9 mouse cellular contexts compared by ENCODE assay signal in the genomic region with DNA sequence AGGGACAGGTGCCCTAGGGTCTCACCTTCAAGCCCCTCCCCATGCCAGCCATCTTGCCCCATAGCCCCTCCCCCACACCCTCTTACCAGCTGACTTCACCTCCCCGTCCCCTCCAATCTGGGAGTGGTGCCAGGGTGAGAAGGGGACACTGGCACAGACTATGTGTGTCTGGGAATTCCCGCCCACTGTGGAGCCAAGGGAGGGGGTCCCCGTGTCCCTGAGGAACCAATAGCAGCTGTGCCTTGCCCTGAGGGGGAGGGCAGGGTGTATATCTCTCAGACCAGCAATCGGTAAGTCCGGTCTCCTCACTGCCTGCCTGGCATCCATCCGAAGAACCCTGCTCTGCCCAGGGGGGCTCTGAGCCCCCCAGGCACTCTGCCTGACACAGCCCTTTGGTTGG. TPM values are rescaled to one million over a fixed set of nuclear protein-coding genes. Genes with fewer than 3 reads are reported as not detected.
DNase-seq lines count a peak whose midpoint lies in the region; ATAC-seq lines count a peak whose summit lies in the region.
"Had no signal": no experiment of that assay in that cellular context is flagged by ENCODE, and none has a peak within 500 bp of the region (broad histone marks: within the 10 kb centered on the region; RNA-seq: fewer than 3 reads in every experiment).

No protein-coding gene starts in this region.

- peak; percentile 73 for ATAC-seq in hindbrain, embryonic 14.5 days (ENCODE audit: low FRiP score)
- ATAC-seq in neural tube, embryonic 14.5 days (ENCODE audit: low read depth): peak; percentile 77

- no peaks in the 10 kb centered on the region for H3K9me3 ChIP-seq in hindbrain, embryonic 14.5 days (ENCODE audit: control insufficient read depth, low read length)
- H3K9me3 ChIP-seq in neural tube, embryonic 14.5 days (ENCODE audit: control insufficient read depth, low read length): no peaks in the 10 kb centered on the region
- H3K9me3 ChIP-seq: limb, embryonic 15.5 days had no signal

- peak overlapping the region; percentile 63; the same call in 1 of the 2 replicates for H3K27ac ChIP-seq in hindbrain, embryonic 14.5 days
- no peak overlapping the region for H3K27ac ChIP-seq in neural tube, embryonic 14.5 days (ENCODE audit: low read depth, low read length)

- 0 out of 2 replicates have a peak overlapping the region, but pooled peaks have one; percentile 28 for H3K9ac ChIP-seq in hindbrain, embryonic 14.5 days
- H3K9ac ChIP-seq in neural tube, embryonic 14.5 days (replicated peaks; ENCODE audit: low read depth, low read length): no peak overlapping the region
- H3K9ac ChIP-seq: limb, embryonic 15.5 days had no signal

- peaks cover 10% of the 10 kb centered on the region; the same call in 1 of the 2 replicates for H3K4me1 ChIP-seq in hindbrain, embryonic 14.5 days (replicated peaks; ENCODE audit: control insufficient read depth, insufficient read depth, low read length)
- H3K4me1 ChIP-seq in neural tube, embryonic 14.5 days (ENCODE audit: control insufficient read depth, insufficient read depth, low read length): peaks cover 6% of the 10 kb centered on the region; the same call in 1 of the 2 replicates

- H3K27me3 ChIP-seq in hindbrain, embryonic 14.5 days (ENCODE audit: control insufficient read depth, insufficient read depth, low read length): no peaks in the 10 kb centered on the region
- no peaks in the 10 kb centered on the region for H3K27me3 ChIP-seq in neural tube, embryonic 14.5 days (ENCODE audit: control insufficient read depth, insufficient read depth, low read length)
- H3K27me3 ChIP-seq: limb, embryonic 15.5 days had no signal

- H3K36me3 ChIP-seq in hindbrain, embryonic 14.5 days (replicated peaks; ENCODE audit: control insufficient read depth, insufficient read depth): peaks cover 25% of the 10 kb centered on the region
- 0 out of 2 replicates have a peak, but pooled peaks cover 3% of the 10 kb centered on the region for H3K36me3 ChIP-seq in neural tube, embryonic 14.5 days (ENCODE audit: control insufficient read depth, insufficient read depth, low read length)

- WGBS in hindbrain, embryonic 14.5 days: 58% methylated on average over 6 of the region's 6 CpGs
- WGBS in neural tube, embryonic 14.5 days: 55% methylated on average over 6 of the region's 6 CpGs

- H3K4me3 ChIP-seq in hindbrain, embryonic 14.5 days (replicated peaks; ENCODE audit: low read length): no peak overlapping the region
- H3K4me3 ChIP-seq in neural tube, embryonic 14.5 days (ENCODE audit: low read depth, low read length): no peak overlapping the region
- H3K4me3 ChIP-seq: limb, embryonic 15.5 days had no signal

- DNase-seq in gastrocnemius, postnatal 25 days: peak; percentile 34
- no peak for DNase-seq in gastrocnemius, postnatal 14 days
- peak; percentile 47 for DNase-seq in retina, postnatal 1 day
- no peak for DNase-seq in retina, embryonic 14.5 days (ENCODE audit: low spot score)
- peak; percentile 67 for DNase-seq in hindbrain, embryonic 14.5 days (ENCODE audit: low spot score)
- no peak for DNase-seq in thymus, adult 18-20 months
- DNase-seq in gastrocnemius, postnatal 36 days: no peak

- peak overlapping the region; percentile 29 for H3K4me2 ChIP-seq in hindbrain, embryonic 14.5 days (replicated peaks)
- H3K4me2 ChIP-seq in neural tube, embryonic 14.5 days (ENCODE audit: low read depth, low read length): peak overlapping the region; percentile 30; the same call in 1 of the 2 replicates
- H3K4me2 ChIP-seq: limb, embryonic 15.5 days had no signal

- intact Hi-C loops in gastrocnemius, postnatal 14 days (cut with DNase I; ENCODE audit: low total_unique reads): loop anchor here (2.0 kb wide), 1 partner anchor 101 kb away; no protein-coding TSS in a partner anchor
- intact Hi-C loops in gastrocnemius, postnatal 36 days (cut with DNase I): loop anchor here (1.0 to 10.0 kb wide), 3 partner anchors 101 to 253 kb away; a partner anchor contains a TSS

RNA-seq across cellular contexts. Expression of a gene that starts 12.4 kb away (rescaled TPM):
- 10 to 100 TPM; 57.8 to 59.1 TPM for total RNA-seq in gastrocnemius, postnatal 25 days (2021)
- total RNA-seq in gastrocnemius, postnatal 14 days (2021): 100 to 1,000 TPM; 118 to 156 TPM
- 67.6 and 72.8 TPM in 2 replicates for polyA plus RNA-seq in hindbrain, embryonic 14.5 days (2014; fragmentation: Nextera tagmentation; extraction: Ambion mirVana)
- 80.1 and 85.1 TPM in 2 replicates for polyA plus RNA-seq in neural tube, embryonic 14.5 days (2014; fragmentation: Nextera tagmentation; extraction: Ambion mirVana)
- total RNA-seq in gastrocnemius, postnatal 36 days (2021): 10 to 100 TPM; 52.2 to 55.6 TPM

RNA-seq across cellular contexts. Expression of a gene that starts 16.5 kb away (rescaled TPM):
- under 1 TPM; 0.10 to 0.35 TPM for total RNA-seq in gastrocnemius, postnatal 25 days (2021)
- under 1 TPM; 0.39 to 0.42 TPM for total RNA-seq in gastrocnemius, postnatal 14 days (2021)
- 14.2 and 18.8 TPM in 2 replicates for polyA plus RNA-seq in hindbrain, embryonic 14.5 days (2014; fragmentation: Nextera tagmentation; extraction: Ambion mirVana)
- 13.6 and 22.3 TPM in 2 replicates for polyA plus RNA-seq in neural tube, embryonic 14.5 days (2014; fragmentation: Nextera tagmentation; extraction: Ambion mirVana)
- under 1 TPM; 0.20 to 0.28 TPM for total RNA-seq in gastrocnemius, postnatal 36 days (2021)

RNA-seq across cellular contexts. Expression of a gene that starts 20.8 kb away (rescaled TPM):
- 1 to 10 TPM; 7.1 to 8.9 TPM for total RNA-seq in gastrocnemius, postnatal 25 days (2021)
- 1 to 10 TPM; 6.8 to 7.2 TPM for total RNA-seq in gastrocnemius, postnatal 14 days (2021)
- 51.1 and 58.7 TPM in 2 replicates for polyA plus RNA-seq in hindbrain, embryonic 14.5 days (2014; fragmentation: Nextera tagmentation; extraction: Ambion mirVana)
- polyA plus RNA-seq in neural tube, embryonic 14.5 days (2014; fragmentation: Nextera tagmentation; extraction: Ambion mirVana): 37.8 and 43.7 TPM in 2 replicates
- total RNA-seq in gastrocnemius, postnatal 36 days (2021): 1 to 10 TPM; 5.6 to 7.9 TPM

RNA-seq across cellular contexts. Expression of a gene that starts 29.6 kb away (rescaled TPM):
- total RNA-seq in gastrocnemius, postnatal 25 days (2021): 10 to 100 TPM; 14.7 to 20.1 TPM
- 10 to 100 TPM; 20.7 to 21.1 TPM for total RNA-seq in gastrocnemius, postnatal 14 days (2021)
- 11.0 and 11.7 TPM in 2 replicates for polyA plus RNA-seq in hindbrain, embryonic 14.5 days (2014; fragmentation: Nextera tagmentation; extraction: Ambion mirVana)
- polyA plus RNA-seq in neural tube, embryonic 14.5 days (2014; fragmentation: Nextera tagmentation; extraction: Ambion mirVana): 13.1 and 17.0 TPM in 2 replicates
- total RNA-seq in gastrocnemius, postnatal 36 days (2021): 10 to 100 TPM; 20.8 to 25.2 TPM

RNA-seq across cellular contexts. Expression of a gene that starts 29.7 kb away (rescaled TPM):
- total RNA-seq in gastrocnemius, postnatal 25 days (2021): under 1 TPM in 1 of 2 experiments, not detected in 1; 0.35 TPM
- total RNA-seq in gastrocnemius, postnatal 14 days (2021): 1 to 10 TPM in 1 of 2 experiments, under 1 TPM in 1; 0.84 to 1.7 TPM
- 7.9 and 8.3 TPM in 2 replicates for polyA plus RNA-seq in hindbrain, embryonic 14.5 days (2014; fragmentation: Nextera tagmentation; extraction: Ambion mirVana)
- 11.2 and 13.9 TPM in 2 replicates for polyA plus RNA-seq in neural tube, embryonic 14.5 days (2014; fragmentation: Nextera tagmentation; extraction: Ambion mirVana)
- total RNA-seq in gastrocnemius, postnatal 36 days (2021): under 1 TPM in 1 of 2 experiments, not detected in 1; 0.17 TPM

Comparison
In these comparisons a context has a peak if more than half of its experiments do, and no peak if none do; other contexts are left out.
1. DNase-seq: peak in gastrocnemius, postnatal 25 days (single experiment), retina, postnatal 1 day (single experiment) and hindbrain, embryonic 14.5 days (single experiment); none in gastrocnemius, postnatal 14 days (single experiment), retina, embryonic 14.5 days (single experiment), thymus, adult 18-20 months (0 of 2) and gastrocnemius, postnatal 36 days (0 of 2).